Mouse (Mus musculus) T-helper 17 cell (primary cell): ENCODE measurements around the gene Ppil1.

Experiments
- in situ Hi-C, 2 experiments: fragments of 300-600 bp; cut with MboI, MseI; formaldehyde crosslinking; loops; 1 replicate in 1 of 2; 2 replicates in 1 of 2; pipeline ENCODE4 v1.15.1; 2025; ENCODE audit warnings: high pct_unique_total_duplicates in 2 of 2

Gene Ppil1

GRCm38 (mm10) chr17:29282216-29282952, 18.4 kb upstream of the Ppil1 start:
- in situ Hi-C loops, result no loop called here

- in situ Hi-C loops, result no loop called here
Observed at GRCm38 (mm10) chr17:29281541-29281940, 17.6 kb upstream of the Ppil1 start.

- in situ Hi-C loops, result no loop called here
Observed at GRCm38 (mm10) chr17:29280422-29280821, 16.4 kb upstream of the Ppil1 start.

- in situ Hi-C loops, result loop anchor here (5.0 to 25.0 kb wide), 2 partner anchors 33 to 88 kb away; partner anchors contain the start of gene Fgd2 (in 1 of the 2)
Observed at GRCm38 (mm10) chr17:29273889-29274288, 9.9 kb upstream of the Ppil1 start.

GRCm38 (mm10) chr17:29273156-29273555, 9.2 kb upstream of the Ppil1 start:
- in situ Hi-C loops, result loop anchor here (5.0 to 25.0 kb wide), 2 partner anchors 34 to 89 kb away; partner anchors contain the start of gene Fgd2 (in 1 of the 2)

- in situ Hi-C loops, result loop anchor here (5.0 to 25.0 kb wide), 2 partner anchors 37 to 92 kb away; partner anchors contain the start of gene Fgd2 (in 1 of the 2)
Observed at GRCm38 (mm10) chr17:29270148-29270698, 6.2 kb upstream of the Ppil1 start.

GRCm38 (mm10) chr17:29269349-29269706, 5.3 kb upstream of the Ppil1 start:
- in situ Hi-C loops, result loop anchor here in 1 of 2 experiments (25.0 kb wide), 1 partner anchor 93 kb away; the partner anchor contains the start of gene Fgd2

GRCm38 (mm10) chr17:29268682-29269348, 4.8 kb upstream of the Ppil1 start, which contains the start of gene BC004004:
TSS of gene BC004004 (plus strand) at chr17:29268788.
- in situ Hi-C loops, result loop anchor here in 1 of 2 experiments (25.0 kb wide), 1 partner anchor 93 kb away; the partner anchor contains the start of gene Fgd2

- in situ Hi-C loops, result loop anchor here in 1 of 2 experiments (25.0 kb wide), 1 partner anchor 94 kb away; the partner anchor contains the start of gene Fgd2
Observed at GRCm38 (mm10) chr17:29267931-29268681, 4.1 kb upstream of the Ppil1 start.

- in situ Hi-C loops, result loop anchor here in 1 of 2 experiments (25.0 kb wide), 1 partner anchor 95 kb away; the partner anchor contains the start of gene Fgd2
Observed at GRCm38 (mm10) chr17:29267040-29267439, 3.1 kb upstream of the Ppil1 start.

GRCm38 (mm10) chr17:29264760-29265159, 774 bp upstream of the Ppil1 start:
- in situ Hi-C loops, result loop anchor here (5.0 to 25.0 kb wide), 2 partner anchors 98 to 253 kb away; partner anchors contain the start of gene Fgd2 (in 1 of the 2)

- in situ Hi-C loops, result loop anchor here (5.0 to 25.0 kb wide), 2 partner anchors 99 to 254 kb away; partner anchors contain the start of gene Fgd2 (in 1 of the 2)
Observed at GRCm38 (mm10) chr17:29263417-29263816, 569 bp downstream of the Ppil1 start.

GRCm38 (mm10) chr17:29262259-29262649, 1.7 kb downstream of the Ppil1 start:
- in situ Hi-C loops, result loop anchor here (5.0 to 25.0 kb wide), 2 partner anchors 100 to 255 kb away; partner anchors contain the start of gene Fgd2 (in 1 of the 2)

GRCm38 (mm10) chr17:29261603-29262258, 2.3 kb downstream of the Ppil1 start:
- in situ Hi-C loops, result loop anchor here (5.0 to 25.0 kb wide), 2 partner anchors 101 to 256 kb away; partner anchors contain the start of gene Fgd2 (in 1 of the 2)

- in situ Hi-C loops, result loop anchor here (5.0 to 25.0 kb wide), 2 partner anchors 102 to 257 kb away; partner anchors contain the start of gene Fgd2 (in 1 of the 2)
Observed at GRCm38 (mm10) chr17:29260501-29260900, 3.5 kb downstream of the Ppil1 start.

- in situ Hi-C loops, result loop anchor here (5.0 to 25.0 kb wide), 3 partner anchors 82 to 248 kb away; partner anchors contain the start of gene Fgd2 (in 1 of the 2)
Observed at GRCm38 (mm10) chr17:29259489-29259888, 4.5 kb downstream of the Ppil1 start.

- in situ Hi-C loops, result loop anchor here (5.0 to 25.0 kb wide), 3 partner anchors 82 to 248 kb away; partner anchors contain the start of gene Fgd2 (in 1 of the 2)
Observed at GRCm38 (mm10) chr17:29258921-29259320, 5.1 kb downstream of the Ppil1 start.

GRCm38 (mm10) chr17:29258025-29258558, 5.9 kb downstream of the Ppil1 start:
- in situ Hi-C loops, result loop anchor here (5.0 to 25.0 kb wide), 3 partner anchors 81 to 249 kb away; partner anchors contain the start of gene Fgd2 (in 1 of the 2)

- in situ Hi-C loops, result loop anchor here (5.0 to 25.0 kb wide), 3 partner anchors 80 to 250 kb away; partner anchors contain the start of gene Fgd2 (in 1 of the 2)
Observed at GRCm38 (mm10) chr17:29257001-29257511, 6.9 kb downstream of the Ppil1 start.
